Mouse (Mus musculus) ES-Bruce4 (cell line): Measurements from ENCODE around the gene Slc39a2.

ENCODE experiments used
- CTCF ChIP-seq: IDR thresholded peaks from one replicate; pipeline ENCODE4 v1.8.1; 2011; ENCODE audit warnings: low read depth, low read length
- EP300 ChIP-seq: IDR thresholded peaks from 2 replicates; pipeline ENCODE4 v1.6.1; 2011; ENCODE audit warnings: low read depth, low read length; ENCODE audit not compliant: insufficient read depth
- POLR2A ChIP-seq: IDR thresholded peaks from one replicate; pipeline ENCODE4 v1.8.1; 2011; ENCODE audit warnings: low read length; ENCODE audit not compliant: insufficient read depth

DNA sequence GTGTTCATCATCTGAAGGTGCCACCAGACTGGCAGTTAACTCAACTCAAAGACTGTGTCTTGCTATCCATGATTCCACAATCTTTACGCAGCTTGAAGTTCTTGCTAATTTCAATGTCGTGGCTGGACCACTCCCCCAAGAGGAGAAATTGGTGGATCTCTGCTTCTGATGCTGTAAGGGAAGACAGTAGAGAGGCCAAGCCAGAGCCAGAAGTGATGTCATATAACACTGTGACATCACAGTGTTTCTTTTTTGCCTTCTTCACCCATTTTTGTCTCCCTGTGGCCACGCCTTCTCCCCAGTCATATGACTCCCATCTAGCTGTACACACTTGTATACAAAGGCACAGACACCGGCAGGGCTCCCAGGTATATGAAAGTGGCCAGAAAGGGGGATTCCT, 25.4 kb downstream of the Slc39a2 start, which contains the start of gene Tppp2:
- TF ChIP-seq CTCF (no peak), EP300 (no peak), POLR2A (no peak)
